Mouse (Mus musculus) forebrain, embryonic 14.5 days (tissue): ENCODE measurements around the gene Acp5. TPM values are rescaled to one million over a fixed set of nuclear protein-coding genes. Genes with fewer than 3 reads are reported as not detected.

Experiments used
- ATAC-seq: fragments of 200-750 bp; cut with Nextera tagmentation; 2 replicates; pipeline ENCODE4 v1.8.0; 2017; ENCODE audit warnings: mild to moderate bottlenecking, moderate library complexity
- DNase-seq: peaks from one replicate; pipeline ENCODE4 v3.0.0-alpha.2; 2015; ENCODE audit warnings: low spot score
- H3K27ac ChIP-seq: fragments of 300-500 bp; sonication (generic); 2 replicates; pipeline ENCODE4 v1.5.1; 2014; ENCODE audit warnings: low read depth, mild to moderate bottlenecking, control low read depth, low read length, moderate library complexity
- H3K27me3 ChIP-seq: fragments of 300-500 bp; sonication (generic); replicated peaks from 2 replicates; pipeline ENCODE4 v1.6.1; 2014; ENCODE audit warnings: low read length, control low read depth, mixed read lengths; ENCODE audit not compliant: control insufficient read depth, insufficient read depth
- H3K36me3 ChIP-seq: fragments of 300-500 bp; sonication (generic); 2 replicates; pipeline ENCODE4 v1.6.1; 2014; ENCODE audit warnings: low read length, control low read depth; ENCODE audit not compliant: control insufficient read depth, insufficient read depth
- H3K4me1 ChIP-seq: fragments of 300-500 bp; sonication (generic); 2 replicates; pipeline ENCODE4 v1.6.1; 2014; ENCODE audit warnings: antibody characterized with exemption, low read length, control low read depth; ENCODE audit not compliant: control insufficient read depth, insufficient read depth
- H3K4me2 ChIP-seq: fragments of 300-500 bp; sonication (generic); 2 replicates; pipeline ENCODE4 v1.6.1; 2014; ENCODE audit warnings: mild to moderate bottlenecking, control low read depth, low read length
- H3K4me3 ChIP-seq: fragments of 300-500 bp; sonication (generic); 2 replicates; pipeline ENCODE4 v1.5.1; 2014; ENCODE audit warnings: low read depth, low read length, control low read depth
- H3K9ac ChIP-seq: fragments of 300-500 bp; sonication (generic); 2 replicates; pipeline ENCODE4 v1.6.1; 2014; ENCODE audit warnings: mild to moderate bottlenecking, low read length, control low read depth, moderate library complexity
- H3K9me3 ChIP-seq: fragments of 300-500 bp; sonication (generic); replicated peaks from 2 replicates; pipeline ENCODE4 v1.6.1; 2016; ENCODE audit warnings: low read length, control low read depth, mixed read lengths; ENCODE audit not compliant: control insufficient read depth
- WGBS: fragments of 180-500 bp; shearing (Covaris S2); extraction: QIAGEN DNeasy Blood & Tissue Kit; methylation state at CpG from one replicate; pipeline ENCODE4 v1.1.7; 2014; 5-methylcytosine and 5-hydroxymethylcytosine counted together
- polyA plus RNA-seq: library from polyadenylated mRNA; unstranded; fragments of >200 nt; fragmentation: Nextera tagmentation; extraction: Ambion mirVana; gene quantifications from 2 replicates; pipeline ENCODE4 v1.2.1, GENCODE M21; 2014

Acp5 gene
- polyA plus RNA-seq, 1 experiment from 2014 or later, result 0.38 TPM

- Histone ChIP-seq H3K4me3 (no peak overlapping the region), H3K27me3 (no peaks in the 10 kb centered on the region), H3K4me1 (no peaks in the 10 kb centered on the region), H3K36me3 (no peaks in the 10 kb centered on the region), H3K4me2 (no peak overlapping the region), H3K9me3 (no peaks in the 10 kb centered on the region), H3K27ac (no peak overlapping the region), H3K9ac (no peak overlapping the region)
- ATAC-seq (no peak), DNase-seq (no peak)
- 77% methylated on average over 20 of the region's 20 CpGs for WGBS
These were observed 14.1 kb upstream of the Acp5 start for GRCm38 (mm10) chr9:22149426-22150248.

DNA sequence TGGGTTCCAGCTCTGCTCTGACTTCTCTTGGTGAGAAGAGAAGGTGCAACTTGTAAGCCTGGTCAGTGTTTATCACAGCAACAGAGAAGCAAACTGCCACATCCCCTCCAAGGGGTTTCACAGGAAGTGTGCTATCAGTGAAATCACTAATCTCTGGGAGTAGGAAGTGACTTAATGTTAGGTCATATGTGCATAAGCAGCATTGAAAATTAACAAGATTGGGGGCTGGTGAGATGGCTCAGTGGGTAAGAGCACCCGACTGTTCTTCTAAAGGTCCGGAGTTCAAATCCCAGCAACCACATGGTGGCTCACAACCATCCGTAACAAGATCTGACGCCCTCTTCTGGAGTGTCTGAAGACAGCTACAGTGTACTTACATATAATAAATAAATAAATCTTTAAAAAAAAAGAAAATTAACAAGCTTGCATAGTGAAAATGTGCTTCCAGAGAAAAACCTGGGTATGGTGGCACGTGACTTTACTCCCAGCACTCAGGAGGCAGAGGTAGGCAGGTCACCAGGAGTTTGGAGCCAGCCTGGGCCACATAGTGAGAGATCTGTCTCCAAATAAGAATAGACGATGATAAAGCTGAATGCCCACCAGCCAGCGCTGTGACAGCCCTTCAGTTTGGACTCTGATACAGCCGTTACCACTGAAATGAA is 8.9 kb upstream of the Acp5 start:
- ATAC-seq (no peak), DNase-seq (no peak)
- Histone ChIP-seq H3K27ac (no peak overlapping the region), H3K4me3 (no peak overlapping the region), H3K4me1 (no peaks in the 10 kb centered on the region), H3K9ac (no peak overlapping the region), H3K27me3 (no peaks in the 10 kb centered on the region), H3K36me3 (no peaks in the 10 kb centered on the region), H3K4me2 (no peak overlapping the region), H3K9me3 (no peaks in the 10 kb centered on the region)
- 87% methylated on average over 7 of the region's 8 CpGs for WGBS

GRCm38 (mm10) chr9:22143108-22144037 is 7.9 kb upstream of the Acp5 start:
- no peaks in the 10 kb centered on the region for H3K4me1 ChIP-seq
- H3K4me3 ChIP-seq, result no peak overlapping the region
- DNase-seq (peak; percentile 92), ATAC-seq (peak; percentile 62)
- H3K27ac ChIP-seq, result no peak overlapping the region
- no peaks in the 10 kb centered on the region for H3K27me3 ChIP-seq
- no peaks in the 10 kb centered on the region for H3K36me3 ChIP-seq
- no peaks in the 10 kb centered on the region for H3K9me3 ChIP-seq
- no peak overlapping the region for H3K9ac ChIP-seq
- 54% methylated on average over 17 of the region's 17 CpGs for WGBS
- no peak overlapping the region for H3K4me2 ChIP-seq

- DNase-seq, result no peak
- Histone ChIP-seq H3K9me3 (no peaks in the 10 kb centered on the region), H3K9ac (no peak overlapping the region), H3K4me1 (no peaks in the 10 kb centered on the region), H3K4me3 (no peak overlapping the region), H3K4me2 (no peak overlapping the region), H3K36me3 (no peaks in the 10 kb centered on the region), H3K27ac (no peak overlapping the region), H3K27me3 (no peaks in the 10 kb centered on the region)
- WGBS, result 88% methylated on average over 5 of the region's 5 CpGs
- ATAC-seq, result no peak
These were observed 4.2 kb upstream of the Acp5 start for GRCm38 (mm10) chr9:22139746-22140145.

- H3K27ac ChIP-seq, result no peak overlapping the region
- no peaks in the 10 kb centered on the region for H3K9me3 ChIP-seq
- DNase-seq, result peak; percentile 50
- H3K4me1 ChIP-seq, result no peaks in the 10 kb centered on the region
- WGBS, result 29% methylated on average over 2 of the region's 2 CpGs
- no peak overlapping the region for H3K4me2 ChIP-seq
- H3K27me3 ChIP-seq, result no peaks in the 10 kb centered on the region
- H3K36me3 ChIP-seq, result no peaks in the 10 kb centered on the region
- H3K4me3 ChIP-seq, result no peak overlapping the region
- ATAC-seq, result no peak
- H3K9ac ChIP-seq, result no peak overlapping the region
These were observed 3.0 kb upstream of the Acp5 start for GRCm38 (mm10) chr9:22138480-22138879.

- Histone ChIP-seq H3K36me3 (no peaks in the 10 kb centered on the region), H3K4me2 (no peak overlapping the region), H3K9me3 (no peaks in the 10 kb centered on the region), H3K27ac (no peak overlapping the region), H3K4me1 (no peaks in the 10 kb centered on the region), H3K4me3 (no peak overlapping the region), H3K27me3 (peaks cover 4% of the 10 kb centered on the region; the same call in 1 of the 2 replicates), H3K9ac (no peak overlapping the region)
- 11% methylated on average over 22 of the region's 23 CpGs for WGBS
- ATAC-seq (no peak), DNase-seq (no peak)
These were observed 1.4 kb upstream of the Acp5 start for GRCm38 (mm10) chr9:22136765-22137547.

GRCm38 (mm10) chr9:22134988-22135643 is 395 bp downstream of the Acp5 start:
- DNase-seq (no peak), ATAC-seq (no peak)
- Histone ChIP-seq H3K4me2 (no peak overlapping the region), H3K36me3 (no peaks in the 10 kb centered on the region), H3K27me3 (peaks cover 15% of the 10 kb centered on the region; the same call in 1 of the 2 replicates), H3K4me3 (no peak overlapping the region), H3K9ac (no peak overlapping the region), H3K27ac (no peak overlapping the region), H3K4me1 (no peaks in the 10 kb centered on the region), H3K9me3 (no peaks in the 10 kb centered on the region)
- WGBS, result 73% methylated on average over 9 of the region's 9 CpGs
